Mouse (Mus musculus) lung, embryonic 16.5 days (tissue): Measurements from ENCODE around the gene Sun2. TPM values are rescaled to one million over a fixed set of nuclear protein-coding genes. Genes with fewer than 3 reads are reported as not detected.

Experiments
- ATAC-seq: fragments of 200-750 bp; cut with Nextera tagmentation; 2 replicates; pipeline ENCODE4 v1.8.0; 2017; ENCODE audit warnings: low read depth, mild to moderate bottlenecking, moderate library complexity
- H3K27ac ChIP-seq: fragments of 300-500 bp; sonication (generic); 2 replicates; pipeline ENCODE4 v1.5.1; 2014; ENCODE audit warnings: mild to moderate bottlenecking, control low read depth, low read length
- H3K27me3 ChIP-seq: fragments of 300-500 bp; sonication (generic); 2 replicates; pipeline ENCODE4 v1.6.1; 2014; ENCODE audit warnings: low read depth, low read length, mixed read lengths; ENCODE audit not compliant: control insufficient read depth, insufficient read depth
- H3K36me3 ChIP-seq: fragments of 300-500 bp; sonication (generic); 2 replicates; pipeline ENCODE4 v1.6.1; 2014; ENCODE audit warnings: low read length; ENCODE audit not compliant: control insufficient read depth, insufficient read depth
- H3K4me1 ChIP-seq: fragments of 300-500 bp; sonication (generic); replicated peaks from 2 replicates; pipeline ENCODE4 v1.6.1; 2014; ENCODE audit warnings: low read length, mixed read lengths; ENCODE audit not compliant: control insufficient read depth, insufficient read depth
- H3K4me2 ChIP-seq: fragments of 300-500 bp; sonication (generic); 2 replicates; pipeline ENCODE4 v1.6.1; 2014; ENCODE audit warnings: low read depth, low read length, control low read depth
- H3K4me3 ChIP-seq: fragments of 300-500 bp; sonication (generic); 2 replicates; pipeline ENCODE4 v1.5.1; 2014; ENCODE audit warnings: mild to moderate bottlenecking, low read length, control low read depth
- H3K9ac ChIP-seq: fragments of 300-500 bp; sonication (generic); 2 replicates; pipeline ENCODE4 v1.6.1; 2014; ENCODE audit warnings: low read length, control low read depth
- H3K9me3 ChIP-seq: fragments of 300-500 bp; sonication (generic); 2 replicates; pipeline ENCODE4 v1.6.1; 2016; ENCODE audit warnings: low read length; ENCODE audit not compliant: control insufficient read depth
- WGBS: fragments of 180-500 bp; shearing (Covaris S2); extraction: QIAGEN DNeasy Blood & Tissue Kit; methylation state at CpG from one replicate; pipeline ENCODE4 v1.1.7; 2014; 5-methylcytosine and 5-hydroxymethylcytosine counted together
- polyA plus RNA-seq: library from polyadenylated mRNA; unstranded; fragments of >200 nt; fragmentation: Nextera tagmentation; extraction: Ambion mirVana; gene quantifications from 2 replicates; pipeline ENCODE4 v1.2.1, GENCODE M21; 2015

The Sun2 gene
- polyA plus RNA-seq, 1 experiment from 2014 or later, result 7.8 TPM

DNA sequence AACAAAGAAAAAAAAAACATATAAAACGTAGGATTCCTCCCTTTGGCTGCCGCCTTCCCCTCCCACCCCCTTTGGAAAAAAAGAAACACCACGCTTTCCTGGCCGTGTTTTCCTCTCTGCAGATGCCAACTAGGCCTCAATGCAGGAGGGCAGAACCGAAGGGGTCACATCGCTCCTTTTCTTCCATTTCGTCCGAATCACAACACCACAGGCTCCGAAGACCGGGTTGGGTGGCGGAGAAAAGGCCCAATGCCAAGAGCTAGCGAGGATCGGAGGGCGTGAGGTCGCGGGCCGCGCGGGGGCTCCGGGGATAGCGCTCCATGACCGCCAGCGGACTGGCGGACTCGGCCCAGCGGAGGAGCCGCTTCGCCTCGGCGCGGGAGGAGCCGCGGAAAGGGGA lies 55.2 kb downstream of the Sun2 start:
- H3K4me2 ChIP-seq, result peak overlapping the region; percentile 55
- no peaks in the 10 kb centered on the region for H3K27me3 ChIP-seq
- H3K4me1 ChIP-seq, result peaks cover 41% of the 10 kb centered on the region
- H3K9ac ChIP-seq, result peak overlapping the region; percentile 90
- under 1% methylated on average over 33 of the region's 33 CpGs for WGBS
- no peak for ATAC-seq
- peak overlapping the region; percentile 80 for H3K4me3 ChIP-seq
- H3K36me3 ChIP-seq, result no peaks in the 10 kb centered on the region
- no peaks in the 10 kb centered on the region for H3K9me3 ChIP-seq
- H3K27ac ChIP-seq, result peak overlapping the region; percentile 98

DNA sequence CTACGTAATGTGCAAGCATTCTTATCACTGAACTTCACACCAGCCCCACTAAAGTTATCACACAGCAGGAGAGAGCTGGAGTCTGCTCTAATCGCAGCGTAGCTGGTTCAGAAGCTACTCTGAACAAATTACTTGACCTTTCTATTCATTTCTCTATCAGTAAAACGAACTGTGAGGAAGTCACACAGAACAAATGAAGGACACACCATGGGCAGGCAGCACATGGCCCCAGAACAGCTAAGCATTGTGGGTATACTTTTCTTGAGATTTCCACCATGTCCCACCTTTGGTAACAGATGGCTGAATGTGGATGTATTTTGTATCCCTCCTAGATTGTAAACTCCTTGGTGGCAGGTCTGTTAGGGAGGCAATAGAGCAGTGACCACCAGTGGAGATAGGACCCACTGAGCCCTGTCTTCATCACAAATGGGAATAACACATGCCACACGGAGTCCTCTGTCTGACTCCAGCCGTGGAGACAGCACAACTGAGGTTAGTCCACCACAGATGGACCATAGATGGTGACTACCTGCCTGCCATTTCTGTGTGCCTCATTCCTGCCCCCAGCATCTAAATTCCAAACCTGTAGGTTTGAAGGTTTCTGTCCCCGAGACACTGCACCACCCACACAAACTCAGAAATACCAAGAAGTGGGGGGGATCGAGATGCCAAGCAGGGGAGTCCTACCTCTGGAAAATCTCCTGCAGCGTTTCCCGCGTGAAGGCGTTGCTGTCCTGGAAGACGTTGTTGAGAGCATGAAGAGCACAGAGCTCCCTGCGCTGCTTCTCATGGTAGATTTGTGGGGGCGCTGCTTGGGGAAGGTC lies 56.1 kb downstream of the Sun2 start:
- Histone ChIP-seq H3K9me3 (no peaks in the 10 kb centered on the region), H3K36me3 (no peaks in the 10 kb centered on the region), H3K9ac (peak overlapping the region; percentile 90), H3K27ac (no peak overlapping the region), H3K27me3 (no peaks in the 10 kb centered on the region), H3K4me2 (peak overlapping the region; percentile 55), H3K4me3 (peak overlapping the region; percentile 80), H3K4me1 (peaks cover 33% of the 10 kb centered on the region)
- 4% methylated on average over 15 of the region's 15 CpGs for WGBS
- no peak for ATAC-seq

DNA sequence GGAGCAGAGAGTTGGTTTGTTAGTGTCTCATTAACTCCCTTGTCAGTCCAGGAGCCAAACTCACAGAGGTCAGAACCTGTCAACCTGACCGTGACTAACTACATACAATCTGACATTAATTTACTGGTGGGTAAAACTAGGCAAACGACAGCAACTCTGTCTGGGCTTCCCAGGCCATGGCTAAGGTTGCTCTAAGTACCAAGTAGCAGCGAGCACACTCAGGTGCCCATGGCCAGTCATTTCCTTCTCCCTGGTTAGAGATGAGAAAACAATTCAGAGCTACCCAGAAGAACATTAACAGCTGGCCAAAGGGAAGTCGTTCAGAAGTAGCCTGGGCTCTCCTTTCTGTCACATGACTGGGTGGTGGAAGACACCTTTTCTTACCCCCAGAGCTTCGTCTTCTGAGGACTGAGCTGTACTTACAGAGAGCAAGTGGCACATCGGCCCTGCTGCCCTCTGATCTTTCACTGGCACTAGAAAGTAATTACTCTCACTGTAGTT lies 57.1 kb downstream of the Sun2 start:
- Histone ChIP-seq H3K4me3 (peak overlapping the region; percentile 80), H3K27ac (no peak overlapping the region), H3K4me1 (peaks cover 33% of the 10 kb centered on the region), H3K9me3 (no peaks in the 10 kb centered on the region), H3K4me2 (peak overlapping the region; percentile 55), H3K9ac (peak overlapping the region; percentile 90), H3K27me3 (no peaks in the 10 kb centered on the region), H3K36me3 (no peaks in the 10 kb centered on the region)
- ATAC-seq, result no peak
- WGBS, result 18% methylated on average over 6 of the region's 6 CpGs

DNA sequence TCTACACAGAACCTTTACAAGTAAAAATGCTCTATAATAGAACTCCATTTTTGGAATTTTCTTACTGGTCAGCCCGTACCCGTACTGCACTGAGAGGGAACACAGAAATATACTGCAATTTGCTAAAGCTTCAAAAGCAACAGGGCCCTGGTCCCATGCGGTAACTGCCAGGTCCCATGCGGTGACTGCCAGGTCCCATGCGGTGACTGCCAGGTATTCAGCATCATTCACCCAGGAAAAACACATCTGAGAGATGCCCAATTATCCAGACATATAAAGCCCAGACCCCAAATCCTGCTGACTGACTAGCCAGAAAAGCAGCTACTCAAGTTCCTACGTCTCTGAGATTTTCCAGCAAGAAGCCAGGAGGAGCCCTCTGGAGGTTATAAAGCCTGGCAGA lies 57.7 kb downstream of the Sun2 start:
- ATAC-seq, result no peak
- H3K36me3 ChIP-seq, result no peaks in the 10 kb centered on the region
- peaks cover 30% of the 10 kb centered on the region for H3K4me1 ChIP-seq
- H3K9me3 ChIP-seq, result no peaks in the 10 kb centered on the region
- peak overlapping the region; percentile 80; the same call in 1 of the 2 replicates for H3K4me3 ChIP-seq
- no peaks in the 10 kb centered on the region for H3K27me3 ChIP-seq
- H3K9ac ChIP-seq, result peak overlapping the region; percentile 90
- WGBS, result 83% methylated on average over 6 of the region's 6 CpGs
- H3K27ac ChIP-seq, result no peak overlapping the region
- H3K4me2 ChIP-seq, result peak overlapping the region; percentile 55

DNA sequence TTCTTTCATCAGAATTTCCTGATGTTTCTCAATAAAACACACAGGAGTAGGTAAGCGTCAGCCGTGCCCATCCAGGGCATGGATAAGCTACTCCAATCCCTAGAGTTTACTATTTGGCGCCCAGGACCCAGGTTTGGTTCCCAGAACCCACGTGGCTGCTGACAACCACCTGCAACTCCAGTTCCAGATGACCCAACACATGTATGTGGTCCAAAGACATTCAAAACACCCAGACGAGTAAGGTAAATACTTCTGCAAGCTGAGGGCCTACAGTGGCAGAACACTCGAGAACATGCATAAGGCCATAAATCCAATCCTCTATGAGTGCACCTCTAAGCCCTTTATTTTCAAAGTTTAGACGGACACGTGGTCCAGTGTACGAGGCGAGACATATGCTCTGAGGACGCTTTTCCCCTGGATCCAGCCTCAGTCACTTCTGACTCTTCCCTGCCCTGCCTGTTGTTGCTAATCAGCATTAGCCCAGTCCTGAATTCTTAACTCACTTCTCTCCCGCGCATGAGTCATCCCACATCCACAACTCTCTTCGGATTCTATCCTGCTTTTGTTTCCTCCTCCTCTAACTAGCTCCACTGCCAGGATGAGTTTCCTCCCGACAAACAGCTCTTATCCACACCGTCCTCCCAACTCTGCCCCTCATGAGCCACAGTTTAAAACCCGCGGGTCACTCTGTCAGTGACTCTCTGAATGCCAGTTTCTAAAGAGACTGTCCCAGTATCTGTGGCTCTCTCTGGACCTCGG lies 58.5 kb downstream of the Sun2 start:
- Histone ChIP-seq H3K9me3 (no peaks in the 10 kb centered on the region), H3K4me3 (no peak overlapping the region; the same call in 1 of the 2 replicates), H3K27ac (no peak overlapping the region), H3K4me1 (peaks cover 27% of the 10 kb centered on the region), H3K9ac (no peak overlapping the region; the same call in 1 of the 2 replicates), H3K4me2 (peak overlapping the region; percentile 55; the same call in 1 of the 2 replicates), H3K36me3 (no peaks in the 10 kb centered on the region), H3K27me3 (no peaks in the 10 kb centered on the region)
- no peak for ATAC-seq
- 63% methylated on average over 19 of the region's 19 CpGs for WGBS

DNA sequence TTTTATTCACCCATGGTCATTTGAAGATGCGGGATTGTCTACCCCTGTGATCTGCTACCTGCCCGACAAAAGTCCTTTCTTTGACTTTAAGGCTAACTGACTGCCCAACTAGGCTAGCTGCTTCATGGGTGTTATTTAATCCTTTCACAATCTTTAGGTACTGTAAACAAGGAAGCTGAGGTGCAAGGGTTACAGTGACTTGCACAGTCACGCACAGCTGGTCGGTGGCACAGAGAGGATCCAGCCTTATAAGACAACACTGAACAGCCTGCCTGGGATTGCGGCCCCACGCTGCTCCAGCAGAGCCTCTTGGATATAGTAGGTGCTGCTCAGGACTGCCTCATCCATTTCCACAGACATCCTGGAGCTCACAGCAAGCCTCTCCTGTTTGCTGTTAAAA lies 59.2 kb downstream of the Sun2 start:
- 77% methylated on average over 6 of the region's 6 CpGs for WGBS
- no peak overlapping the region for H3K9ac ChIP-seq
- no peak overlapping the region for H3K27ac ChIP-seq

DNA sequence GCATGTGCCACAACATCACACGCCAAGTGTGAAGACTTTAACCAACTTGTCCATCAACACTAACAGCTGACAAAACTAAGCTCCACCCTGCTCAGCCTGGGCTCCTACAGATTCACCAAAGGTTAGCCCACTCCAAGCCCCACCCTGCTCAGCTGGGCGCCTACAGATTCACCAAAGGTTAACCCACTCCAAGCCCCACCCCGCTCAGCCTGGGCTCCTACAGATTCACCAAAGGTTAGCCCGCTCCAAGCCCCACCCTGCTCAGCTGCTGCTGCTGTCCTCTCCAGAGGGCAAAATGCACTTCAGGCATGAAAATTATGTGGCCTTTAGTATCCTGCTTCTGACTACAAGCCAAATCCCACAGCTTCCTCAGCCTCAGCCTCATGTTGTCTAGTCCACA lies 60.4 kb downstream of the Sun2 start:
- no peak overlapping the region for H3K9ac ChIP-seq

More for the DNA sequence above, 59.2 kb downstream of the Sun2 start:
- no peaks in the 10 kb centered on the region for H3K36me3 ChIP-seq
- H3K9me3 ChIP-seq, result no peaks in the 10 kb centered on the region
- no peaks in the 10 kb centered on the region for H3K27me3 ChIP-seq
- ATAC-seq, result no peak
- H3K4me2 ChIP-seq, result no peak overlapping the region
- peaks cover 27% of the 10 kb centered on the region for H3K4me1 ChIP-seq
- H3K4me3 ChIP-seq, result no peak overlapping the region

DNA sequence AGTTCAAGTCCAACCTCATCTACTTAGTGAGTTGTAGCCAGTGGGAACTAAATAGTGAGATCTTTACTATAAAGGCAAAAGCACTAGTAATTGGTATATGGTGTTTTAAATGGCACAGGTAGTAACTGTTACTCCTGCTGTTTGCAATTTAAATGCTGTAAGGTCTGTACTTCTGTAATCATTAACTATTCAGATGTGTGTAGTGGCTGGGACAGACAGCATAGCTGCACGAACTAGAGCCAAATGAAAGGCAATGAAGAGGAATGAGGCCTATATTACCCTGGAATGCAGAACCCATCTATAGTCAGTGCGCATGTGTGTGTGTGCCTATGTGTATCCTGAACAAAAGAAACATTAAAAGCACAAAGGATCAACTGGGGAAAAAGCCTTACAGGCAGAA lies 64.4 kb downstream of the Sun2 start:
- Histone ChIP-seq H3K36me3 (peaks cover 30% of the 10 kb centered on the region), H3K9me3 (no peaks in the 10 kb centered on the region), H3K4me2 (no peak overlapping the region), H3K27ac (no peak overlapping the region), H3K9ac (no peak overlapping the region), H3K4me3 (no peak overlapping the region), H3K27me3 (no peaks in the 10 kb centered on the region), H3K4me1 (no peaks in the 10 kb centered on the region)
- WGBS, result 91% methylated on average over 2 of the region's 2 CpGs
- ATAC-seq, result no peak

More for the DNA sequence above, 60.4 kb downstream of the Sun2 start:
- Histone ChIP-seq H3K9me3 (no peaks in the 10 kb centered on the region), H3K27ac (no peak overlapping the region), H3K4me1 (peaks cover 27% of the 10 kb centered on the region), H3K4me2 (no peak overlapping the region), H3K4me3 (no peak overlapping the region), H3K36me3 (no peaks in the 10 kb centered on the region), H3K27me3 (no peaks in the 10 kb centered on the region)
- no peak for ATAC-seq
- WGBS, result 92% methylated on average over 4 of the region's 4 CpGs
